Mouse (Mus musculus) inflammation-experienced regulatory T-cells, adult 6 months (primary cell): ENCODE results near the gene Omt2b. TPM values are rescaled to one million over a fixed set of nuclear protein-coding genes. Genes with fewer than 3 reads are reported as not detected.
"Not testable (repeated sequence)": the region's sequence is repeated elsewhere in the genome, so short reads cannot be mapped to it uniquely, and the experiment has no call there.

Experiments used
- ATAC-seq: one replicate; pipeline ENCODE4 v1.8.0; 2017
- polyA plus RNA-seq, 3 experiments: library from polyadenylated mRNA; unstranded; fragments of 100-300 nt; shearing (Covaris generic); gene quantifications; one replicate each; pipeline ENCODE4 v1.2.1; 2017

Gene Omt2b
- polyA plus RNA-seq: not detected

DNA sequence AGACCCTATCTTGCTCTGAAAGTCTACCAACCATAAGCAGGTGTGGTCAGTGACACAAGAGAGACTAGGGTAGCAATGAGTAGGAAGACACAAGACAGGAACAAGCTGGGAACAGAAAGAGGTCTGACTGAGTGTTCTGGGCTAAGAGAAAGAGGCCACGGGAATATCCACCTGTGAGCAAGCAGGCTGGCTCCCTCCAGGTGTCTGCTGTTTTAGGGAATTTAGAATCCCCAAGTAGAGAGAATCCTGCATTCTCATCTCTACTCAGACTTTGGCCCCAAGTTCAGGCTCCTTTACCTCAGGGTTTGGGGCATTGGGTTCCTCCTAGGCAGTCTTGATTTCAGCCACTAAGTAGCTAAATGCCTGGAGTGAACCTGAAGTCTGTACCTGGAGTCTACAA lies at the start of gene Omt2b:
Gene Omt2b (plus strand): TSS at position 301 of the 400 bp plus-strand sequence.
- not testable (repeated sequence) for ATAC-seq

DNA sequence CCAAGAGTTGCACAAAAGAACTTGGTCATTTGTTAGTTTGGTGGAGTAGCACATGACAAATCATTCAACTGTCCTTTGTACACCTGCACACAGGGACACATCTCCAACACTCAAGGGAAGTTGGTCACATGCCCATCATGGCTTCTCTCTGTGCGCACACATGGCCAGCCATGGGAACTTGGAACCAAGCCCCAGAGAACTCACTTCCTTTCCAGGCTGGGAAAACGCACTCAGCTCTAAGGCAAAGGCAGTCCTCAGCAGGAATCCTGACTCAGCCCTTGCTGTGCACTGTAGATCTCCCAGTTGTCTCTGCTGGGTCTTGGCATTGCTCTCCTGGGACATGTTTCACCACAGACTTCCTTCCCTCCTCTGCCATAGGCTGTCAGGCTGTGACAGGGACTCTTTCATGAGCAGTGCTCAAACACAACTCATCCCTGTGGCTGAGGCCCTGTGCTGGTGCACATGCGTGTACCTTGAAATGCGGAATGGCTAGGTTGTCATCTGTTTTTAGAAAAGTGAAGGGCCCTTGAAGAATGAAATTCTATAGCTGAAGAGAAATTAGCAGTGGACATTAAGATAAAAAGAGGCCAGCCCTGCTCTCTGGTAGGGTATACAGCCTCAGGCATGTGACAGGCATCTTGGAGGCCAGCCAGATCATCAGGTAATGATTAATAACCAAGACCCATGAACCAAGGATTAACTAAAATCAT lies 45.2 kb upstream of the Omt2b start:
- ATAC-seq: not testable (repeated sequence)

DNA sequence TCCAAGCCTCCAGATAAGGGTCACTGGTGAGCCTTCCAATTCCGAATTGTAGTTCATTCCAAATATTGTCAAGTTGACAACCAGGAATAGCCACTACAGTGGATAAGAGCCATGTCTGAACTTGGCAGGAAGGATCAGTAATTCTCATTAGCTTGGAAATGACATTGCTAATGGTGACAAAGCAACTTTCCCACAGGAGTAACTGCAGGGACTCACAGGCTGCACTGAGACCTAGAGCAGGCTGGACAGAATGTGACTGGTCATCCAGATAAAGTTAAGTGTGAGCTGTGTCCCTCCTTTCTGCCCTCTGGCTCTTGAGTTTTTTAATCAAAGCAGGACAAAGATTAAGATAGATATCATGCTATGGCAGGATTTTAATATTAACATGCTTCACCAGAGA lies 38.3 kb upstream of the Omt2b start:
- not testable (repeated sequence) for ATAC-seq

DNA sequence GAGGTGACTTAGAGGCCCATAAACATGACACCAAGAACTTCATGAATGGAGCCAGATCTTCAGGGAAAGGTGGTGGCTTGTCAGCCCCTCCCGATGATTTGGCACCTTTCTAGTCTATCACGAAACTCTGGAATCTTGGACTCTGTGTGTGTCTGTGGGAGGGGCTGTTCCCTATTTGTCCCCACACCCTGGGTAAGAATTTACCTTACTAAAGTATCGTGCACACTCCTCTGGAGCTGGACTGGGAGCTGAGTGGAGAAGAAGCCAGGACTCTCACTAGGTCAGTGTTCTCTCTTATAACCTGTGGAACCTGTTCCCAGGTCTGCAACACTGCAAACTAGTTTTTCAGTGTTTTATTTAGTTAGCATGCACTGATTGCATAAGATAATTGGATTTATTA lies 37.7 kb upstream of the Omt2b start, which contains the start of gene Gm10639:
Gene Gm10639 (plus strand): TSS at position 201 of the 400 bp plus-strand sequence.
- ATAC-seq: not testable (repeated sequence)

DNA sequence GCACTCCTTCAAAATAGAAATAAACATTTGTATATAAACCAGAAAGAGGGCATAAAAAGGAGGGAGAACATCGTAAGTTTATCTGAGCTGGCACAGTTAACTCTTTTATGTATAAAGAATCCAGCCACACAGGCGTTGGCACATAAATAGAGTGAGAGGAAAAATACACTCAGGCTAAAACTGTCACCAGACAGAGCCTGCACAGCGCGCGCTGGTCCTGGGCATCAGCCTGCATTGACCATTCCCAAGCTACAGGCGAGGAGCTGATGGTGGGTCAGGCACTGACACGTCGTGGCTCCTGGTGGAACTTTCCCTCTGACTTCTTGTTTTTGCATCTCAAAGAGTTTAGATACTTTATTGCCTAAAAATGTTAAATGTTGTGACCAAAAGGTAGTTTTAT lies 34.9 kb upstream of the Omt2b start:
- not testable (repeated sequence) for ATAC-seq

DNA sequence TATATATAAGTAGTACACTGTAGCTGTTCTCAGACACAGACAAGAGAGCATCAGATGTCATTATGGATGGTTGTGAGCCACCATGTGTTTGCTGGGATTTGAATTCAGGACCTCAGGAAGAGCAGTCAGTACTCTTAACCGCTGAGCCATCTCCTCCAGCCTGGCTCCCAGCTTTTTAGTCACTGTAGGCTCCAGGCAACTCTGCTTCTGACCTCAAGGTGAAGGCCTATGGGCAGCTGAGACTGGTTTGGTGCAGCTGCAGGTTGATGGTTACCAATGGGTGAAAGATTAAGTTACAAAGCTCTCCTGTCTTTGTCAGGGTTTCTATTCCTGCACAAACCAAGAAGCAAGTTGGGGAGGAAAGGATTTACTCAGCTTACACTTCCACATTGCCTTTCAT lies 33.7 kb upstream of the Omt2b start:
- ATAC-seq: not testable (repeated sequence)

DNA sequence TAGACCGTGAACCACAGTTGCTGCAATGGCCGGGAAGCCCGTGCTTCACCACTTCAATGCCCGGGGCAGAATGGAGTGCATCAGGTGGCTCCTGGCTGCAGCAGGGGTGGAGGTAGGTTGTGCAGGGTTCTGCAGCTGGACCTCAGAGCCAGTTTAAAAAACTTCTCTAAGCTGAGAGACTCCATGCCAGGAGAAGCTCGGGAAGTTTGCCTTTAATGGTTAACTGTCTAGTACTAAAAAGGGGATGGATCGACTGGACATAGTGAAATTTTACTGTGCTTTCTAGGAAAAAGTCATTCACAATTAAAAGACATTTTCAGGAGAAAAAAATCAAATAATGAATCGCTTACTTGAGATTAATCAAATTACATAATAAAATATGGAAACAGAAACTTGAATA lies 32.6 kb upstream of the Omt2b start:
- not testable (repeated sequence) for ATAC-seq

DNA sequence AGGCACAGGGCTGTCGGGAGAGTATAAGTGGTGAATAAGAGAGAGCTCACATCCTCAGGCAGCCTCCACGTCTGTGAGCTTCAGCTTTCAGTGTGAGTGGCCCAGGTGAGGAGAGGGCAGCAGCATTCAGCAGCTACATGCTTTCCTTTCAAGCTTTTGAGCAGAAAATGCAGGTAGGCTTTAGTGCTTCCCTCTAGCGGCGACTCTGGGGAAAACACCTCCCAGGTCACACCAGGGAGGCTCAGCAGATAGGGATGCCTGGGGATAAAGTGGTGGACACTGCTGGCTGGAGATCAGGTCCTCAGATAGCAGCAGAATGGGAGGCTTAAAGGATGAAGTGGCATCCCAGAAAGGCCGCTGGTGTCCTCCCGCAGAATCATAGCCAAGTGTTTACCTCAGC lies 31.3 kb upstream of the Omt2b start:
- not testable (repeated sequence) for ATAC-seq

DNA sequence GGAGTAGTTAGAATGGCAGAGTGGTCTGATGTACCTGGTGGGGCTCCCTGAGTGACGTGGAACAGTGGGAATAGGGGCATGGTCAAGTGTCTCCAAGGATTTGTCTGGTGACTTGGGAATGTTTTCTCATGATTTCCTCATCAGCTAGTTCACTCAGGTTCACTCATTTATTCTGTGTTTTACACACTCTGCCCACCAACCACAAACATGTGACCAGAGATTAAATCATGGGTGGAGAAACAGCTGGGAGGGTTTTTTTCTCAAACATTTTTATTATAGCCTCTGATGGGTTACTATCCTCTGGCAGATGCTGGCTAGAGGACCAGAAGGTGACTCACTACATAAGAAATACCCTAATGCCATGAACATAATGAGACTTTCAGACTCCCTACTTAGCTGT lies 29.2 kb upstream of the Omt2b start:
- ATAC-seq: no peak

DNA sequence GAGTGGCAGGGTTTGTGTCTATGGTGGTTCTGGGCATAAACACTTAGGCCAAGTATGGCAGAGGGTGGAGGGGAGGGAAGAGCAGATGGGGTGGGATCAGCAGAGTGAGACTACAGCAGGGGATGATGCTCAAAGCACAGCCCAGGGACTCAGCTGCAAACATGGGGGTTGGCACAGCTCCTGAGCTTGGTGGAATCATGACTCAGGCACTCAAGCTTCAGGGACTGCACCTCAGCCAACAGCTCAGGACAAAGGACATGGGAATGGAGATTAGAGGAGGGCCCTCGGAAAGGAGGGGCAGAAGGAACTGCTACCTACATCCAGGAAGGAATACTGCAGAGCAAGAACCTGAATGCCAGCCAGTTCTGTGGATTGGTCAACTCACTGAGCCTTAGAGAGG lies 28.2 kb upstream of the Omt2b start:
- not testable (repeated sequence) for ATAC-seq

DNA sequence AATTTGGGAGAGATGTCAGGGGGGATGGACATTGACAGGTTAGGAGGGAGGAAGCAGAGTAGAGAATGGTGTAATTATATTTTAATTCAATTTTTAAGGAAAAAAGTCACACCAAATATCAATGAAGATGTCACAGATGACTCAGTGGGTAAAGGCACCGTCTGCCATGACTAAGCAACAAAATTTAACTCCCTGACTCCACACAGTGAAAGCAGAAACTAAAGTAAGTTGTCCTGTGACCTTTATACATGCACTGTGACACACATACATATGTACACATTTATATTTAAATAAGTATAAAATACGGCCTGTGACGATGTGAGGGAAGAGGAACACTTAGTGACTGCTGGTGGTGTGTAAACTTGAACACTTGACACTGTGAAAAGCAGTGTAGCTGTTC lies 19.3 kb upstream of the Omt2b start:
- not testable (repeated sequence) for ATAC-seq

DNA sequence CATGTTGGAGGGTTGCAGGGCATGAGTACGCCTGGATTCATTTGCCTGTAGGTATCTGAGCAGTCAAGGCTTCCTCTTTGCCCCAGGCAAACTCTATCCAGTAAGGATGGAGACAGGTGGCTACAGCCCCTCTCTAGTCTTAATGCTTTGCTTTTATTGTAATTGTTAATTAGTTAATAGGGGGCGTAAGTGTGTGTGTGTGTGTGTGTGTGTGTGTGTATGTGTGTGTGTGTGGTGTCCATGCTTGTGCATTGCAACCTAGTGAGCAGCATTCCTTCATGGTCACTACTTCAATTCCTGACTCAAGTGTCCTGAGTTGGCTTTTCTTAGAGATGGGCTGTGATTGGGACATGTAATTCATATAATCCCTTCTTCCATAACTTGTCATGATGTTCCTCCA lies 12.7 kb upstream of the Omt2b start, which contains the start of gene Omt2a:
Gene Omt2a (minus strand): TSS at position 101 of the 400 bp plus-strand sequence.
- ATAC-seq: no peak

DNA sequence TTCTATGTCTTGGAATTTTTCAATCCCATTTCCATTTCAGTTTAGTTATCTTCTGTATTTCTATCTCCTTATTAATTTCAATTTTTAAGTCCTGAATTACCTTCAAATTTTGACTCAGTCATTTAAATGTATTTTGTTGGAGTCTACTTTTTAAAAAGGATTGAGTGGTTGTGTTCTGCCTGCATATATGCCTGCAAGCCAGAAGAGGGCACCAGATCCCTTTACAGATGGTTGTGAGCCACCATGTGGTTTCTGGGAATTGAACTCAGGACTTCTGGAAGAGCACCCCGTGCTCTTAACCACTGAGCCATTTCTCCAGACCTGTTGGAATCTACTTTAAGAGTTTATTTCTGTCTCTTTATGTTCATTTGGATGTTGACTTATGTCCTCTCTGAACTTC lies 7.9 kb upstream of the Omt2b start:
- ATAC-seq: no peak

DNA sequence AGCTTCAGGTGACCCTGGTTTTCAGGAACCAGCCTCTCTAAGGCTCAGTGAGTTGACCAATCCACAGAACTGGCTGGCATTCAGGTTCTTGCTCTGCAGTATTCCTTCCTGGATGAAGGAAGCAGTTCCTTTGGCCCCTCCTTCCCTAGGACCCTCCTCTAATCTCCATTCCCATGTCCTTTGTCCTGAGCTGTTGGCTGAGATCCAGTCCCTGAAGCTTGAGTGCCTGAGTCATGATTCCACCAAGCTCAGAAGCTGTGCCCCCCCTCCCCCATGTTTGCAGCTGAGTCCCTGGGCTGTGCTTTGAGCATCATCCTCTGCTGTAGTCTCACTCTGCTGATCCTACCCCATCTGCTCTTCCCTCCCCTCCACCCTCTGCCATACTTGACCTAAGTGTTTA lies 9.7 kb downstream of the Omt2b start:
- not testable (repeated sequence) for ATAC-seq

DNA sequence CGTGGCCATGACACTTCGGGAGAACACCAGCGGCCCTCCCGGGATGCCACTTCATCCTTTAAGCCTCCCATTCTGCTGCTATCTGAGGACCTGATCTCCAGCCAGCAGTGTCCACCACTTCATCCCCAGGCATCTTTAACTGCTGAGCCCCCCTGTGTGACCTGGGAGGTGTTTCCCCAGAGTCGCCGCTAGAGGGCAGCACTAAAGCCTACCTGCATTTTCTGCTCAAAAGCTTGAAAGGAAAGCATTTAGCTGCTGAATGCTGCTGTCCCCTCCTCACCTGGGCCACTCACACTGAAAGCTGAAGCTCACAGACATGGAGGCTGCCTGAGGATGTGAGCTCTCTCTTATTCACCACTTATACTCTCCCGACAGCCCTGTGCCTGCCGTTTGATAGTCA lies 12.9 kb downstream of the Omt2b start:
- ATAC-seq: not testable (repeated sequence)

DNA sequence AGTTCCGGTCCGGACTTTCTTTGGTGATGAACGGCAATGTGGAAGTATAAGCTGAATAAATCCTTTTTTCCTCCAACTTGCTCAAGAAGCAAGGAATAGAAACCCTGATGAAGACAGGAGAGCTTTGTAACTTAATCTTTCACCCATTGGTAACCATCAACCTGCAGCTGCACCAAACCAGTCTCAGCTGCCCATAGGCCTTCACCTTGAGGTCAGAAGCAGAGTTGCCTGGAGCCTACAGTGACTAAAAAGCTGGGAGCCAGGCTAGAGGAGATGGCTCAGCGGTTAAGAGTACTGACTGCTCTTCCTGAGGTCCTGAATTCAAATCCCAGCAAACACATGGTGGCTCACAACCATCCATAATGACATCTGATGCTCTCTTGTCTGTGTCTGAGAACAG lies 15.1 kb downstream of the Omt2b start:
- not testable (repeated sequence) for ATAC-seq

DNA sequence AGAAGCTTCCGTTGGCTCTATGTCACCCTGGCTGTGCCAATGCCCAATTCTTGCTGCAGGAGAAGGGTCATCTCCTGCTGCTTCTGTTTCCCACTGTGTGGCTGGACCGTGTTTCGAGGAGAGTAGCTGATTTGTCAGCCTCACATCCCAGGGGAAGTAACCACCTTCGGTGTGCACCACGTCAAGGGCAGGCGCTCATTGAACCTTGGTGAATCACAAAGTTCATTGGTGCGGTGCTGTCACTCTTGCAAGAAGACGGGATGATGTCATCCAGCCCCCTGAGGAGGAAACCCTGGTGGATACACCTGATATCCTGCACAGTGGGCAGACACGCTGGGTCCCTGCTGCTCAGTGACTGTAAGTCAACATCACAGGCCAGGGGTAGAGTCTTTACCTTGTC lies 15.7 kb downstream of the Omt2b start:
- not testable (repeated sequence) for ATAC-seq

DNA sequence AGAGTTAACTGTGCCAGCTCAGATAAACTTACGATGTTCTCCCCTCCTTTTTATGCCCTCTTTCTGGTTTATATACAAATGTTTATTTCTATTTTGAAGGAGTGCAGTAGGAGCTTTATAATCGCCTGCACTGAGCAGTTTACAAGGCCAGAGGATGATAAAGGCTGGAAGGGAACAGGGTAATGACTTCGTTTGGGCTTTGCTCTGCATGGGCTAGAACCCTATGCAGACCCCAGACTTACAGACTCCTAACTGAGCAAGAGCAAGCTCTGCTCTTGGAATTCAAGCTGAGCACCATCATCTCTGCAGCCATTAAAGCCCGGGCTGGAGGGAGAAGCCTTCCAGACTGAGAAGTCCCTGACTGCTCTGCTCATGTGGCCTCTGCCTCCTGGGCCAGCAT lies 17.8 kb downstream of the Omt2b start:
- ATAC-seq: not testable (repeated sequence)

DNA sequence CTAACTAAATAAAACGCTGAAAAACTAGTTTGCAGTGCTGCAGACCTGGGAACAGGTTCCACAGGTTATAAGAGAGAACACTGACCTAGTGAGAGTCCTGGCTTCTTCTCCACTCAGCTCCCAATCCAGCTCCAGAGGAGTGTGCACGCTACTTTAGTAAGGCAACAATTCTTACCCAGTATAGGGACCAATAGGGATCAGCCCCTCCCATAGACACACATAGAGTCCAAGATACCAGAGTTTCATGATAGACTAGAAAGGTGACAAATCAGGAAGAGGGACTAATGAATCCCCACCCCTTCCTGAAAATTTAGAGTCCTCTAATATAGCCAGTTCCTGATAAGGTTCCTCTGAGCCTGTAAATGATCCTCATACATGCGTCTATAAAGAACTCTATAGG lies 19.6 kb downstream of the Omt2b start:
- ATAC-seq: no peak

DNA sequence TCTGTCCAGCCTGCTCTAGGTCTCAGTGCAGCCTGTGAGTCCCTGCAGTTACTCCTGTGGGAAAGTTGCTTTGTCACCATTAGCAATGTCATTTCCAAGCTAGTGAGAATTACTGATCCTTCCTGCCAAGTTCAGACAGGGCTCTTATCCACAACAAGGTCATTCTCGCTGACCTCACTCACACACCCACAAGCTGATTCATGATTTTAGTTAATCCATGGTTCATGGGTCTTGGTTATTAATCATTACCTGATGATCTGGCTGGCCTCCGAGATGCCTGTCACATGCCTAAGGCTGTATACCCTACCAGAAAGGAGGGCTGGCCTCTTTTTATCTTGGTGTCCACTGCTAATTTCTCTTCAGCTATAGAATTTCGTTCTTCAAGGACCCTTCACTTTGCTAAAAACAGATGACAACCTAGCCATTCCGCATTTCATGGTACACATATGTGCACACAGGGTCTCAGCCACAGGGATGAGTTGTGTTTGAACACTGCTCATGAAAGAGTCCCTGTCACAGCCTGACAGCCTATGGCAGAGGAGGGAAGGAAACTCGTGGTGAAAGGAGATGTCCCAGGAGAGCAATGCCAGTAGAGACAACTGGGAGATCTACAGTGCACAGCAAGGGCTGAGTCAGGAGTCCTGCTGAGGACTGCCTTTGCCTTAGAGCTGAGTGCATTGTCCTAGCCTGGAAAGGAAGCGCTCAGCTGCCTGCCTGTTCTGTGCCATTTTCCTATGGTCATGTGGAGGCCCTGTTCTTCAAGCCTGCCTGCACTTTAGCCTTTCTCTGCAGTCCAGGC lies 21.0 kb downstream of the Omt2b start:
- ATAC-seq: not testable (repeated sequence)

DNA sequence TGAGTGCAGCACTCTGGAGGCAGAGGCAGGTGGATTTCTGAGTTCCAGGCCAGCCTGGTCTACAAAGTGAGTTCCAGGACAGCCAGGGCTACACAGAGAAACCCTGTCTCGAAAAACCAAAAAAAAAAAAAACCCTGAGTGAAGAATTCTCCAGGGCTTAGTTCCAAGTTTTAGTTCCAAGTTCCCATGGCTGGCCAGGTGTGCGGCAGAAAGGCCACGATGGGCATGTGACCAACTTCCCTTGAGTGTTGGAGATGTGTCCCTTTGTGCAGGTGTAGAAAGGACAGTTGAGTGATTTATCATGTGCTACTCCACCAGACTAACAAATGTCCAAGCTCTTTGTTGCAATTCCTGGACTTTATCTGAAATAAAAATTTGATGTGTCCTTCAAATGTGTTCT lies 21.8 kb downstream of the Omt2b start:
- not testable (repeated sequence) for ATAC-seq

DNA sequence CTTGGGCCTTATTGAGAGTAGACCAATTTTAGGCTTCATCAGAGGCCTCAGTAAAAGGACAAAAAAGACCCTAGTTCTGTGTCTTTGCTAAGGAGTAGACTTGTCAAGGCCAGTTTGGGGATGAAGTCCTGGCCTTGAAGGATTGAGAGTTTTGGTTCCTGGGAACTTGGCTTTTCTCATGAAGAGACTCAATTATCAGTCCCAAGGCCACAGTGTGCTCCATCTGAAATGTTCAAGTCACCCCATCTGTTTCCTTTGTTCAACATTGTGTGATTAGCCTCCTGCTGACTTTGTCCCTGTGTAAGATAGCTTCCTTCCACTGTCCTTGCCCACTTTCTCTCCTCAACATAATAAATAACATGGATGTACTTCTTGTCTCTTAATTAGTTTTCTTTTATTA lies 22.6 kb downstream of the Omt2b start:
- ATAC-seq: not testable (repeated sequence)

DNA sequence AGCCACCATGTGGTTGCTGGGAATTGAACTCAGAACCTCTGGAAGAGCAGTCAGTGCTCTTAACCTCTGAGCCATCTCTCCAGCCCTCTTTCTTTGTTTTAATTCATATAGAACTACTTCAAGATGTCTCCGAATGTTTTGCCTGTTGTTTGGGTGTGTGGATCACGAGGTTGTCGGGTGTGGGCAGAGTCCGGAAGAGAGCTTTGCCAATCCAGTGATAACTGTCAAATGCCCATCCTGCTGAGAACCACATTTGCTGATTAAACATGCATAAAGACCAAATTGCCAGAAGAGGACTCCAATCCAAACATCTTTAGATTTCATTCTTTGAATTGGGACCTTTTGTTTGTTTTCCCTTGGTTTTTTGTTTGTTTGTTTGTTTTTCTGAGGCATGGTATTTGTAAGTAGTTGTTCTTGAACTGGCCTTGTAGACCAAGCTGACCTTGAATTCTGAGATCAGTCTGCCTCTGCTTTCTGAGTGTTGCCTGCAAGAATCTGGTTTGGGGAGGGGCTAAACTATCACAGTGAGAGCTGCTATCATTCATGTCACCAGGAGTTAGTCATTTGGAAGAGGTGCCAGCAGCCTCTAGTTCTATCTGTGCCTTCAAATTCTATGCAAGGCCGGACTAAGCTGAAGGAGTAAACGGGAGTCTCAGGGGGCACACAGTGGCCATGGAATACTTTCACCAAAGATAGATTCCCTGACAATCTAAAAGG lies 24.3 kb downstream of the Omt2b start:
- ATAC-seq: no peak
